Mouse (Mus musculus) midbrain, postnatal 0 days (tissue): Measurements from ENCODE around the gene Kalrn. TPM values are rescaled to one million over a fixed set of nuclear protein-coding genes. Genes with fewer than 3 reads are reported as not detected.

Source experiments
- ATAC-seq: fragments of 200-750 bp; cut with Nextera tagmentation; 2 replicates; pipeline ENCODE4 v1.8.0; 2017; ENCODE audit warnings: moderate number of reproducible peaks, mild to moderate bottlenecking, moderate TSS enrichment, moderate library complexity; ENCODE audit not compliant: low FRiP score
- DNase-seq: peaks from one replicate; pipeline ENCODE4 v3.0.0-alpha.2; 2015; ENCODE audit warnings: low spot score
- H3K27ac ChIP-seq: fragments of 300-500 bp; sonication (generic); 2 replicates; pipeline ENCODE4 v1.5.1; 2014; ENCODE audit warnings: low read depth, mild to moderate bottlenecking, low read length, mixed read lengths
- H3K27me3 ChIP-seq: fragments of 300-500 bp; sonication (generic); 2 replicates; pipeline ENCODE4 v1.6.1; 2014; ENCODE audit warnings: low read length, control low read depth, mixed read lengths; ENCODE audit not compliant: insufficient read depth
- H3K36me3 ChIP-seq: fragments of 300-500 bp; sonication (generic); 2 replicates; pipeline ENCODE4 v1.6.1; 2014; ENCODE audit warnings: low read length, control low read depth, mixed read lengths; ENCODE audit not compliant: insufficient read depth
- H3K4me1 ChIP-seq: fragments of 300-500 bp; sonication (generic); 2 replicates; pipeline ENCODE4 v1.6.1; 2014; ENCODE audit warnings: mild to moderate bottlenecking, control low read depth, antibody characterized with exemption, low read length, mixed read lengths; ENCODE audit not compliant: insufficient read depth
- H3K4me2 ChIP-seq: fragments of 300-500 bp; sonication (generic); 2 replicates; pipeline ENCODE4 v1.6.1; 2014; ENCODE audit warnings: low read depth, mild to moderate bottlenecking, low read length, mixed read lengths; ENCODE audit not compliant: poor library complexity, severe bottlenecking
- H3K4me3 ChIP-seq: fragments of 300-500 bp; sonication (generic); 2 replicates; pipeline ENCODE4 v1.5.1; 2014; ENCODE audit warnings: low read depth, mild to moderate bottlenecking, low read length, moderate library complexity
- H3K9ac ChIP-seq: fragments of 300-500 bp; sonication (generic); replicated peaks from 2 replicates; pipeline ENCODE4 v1.6.1; 2014; ENCODE audit warnings: mild to moderate bottlenecking, low read length, moderate library complexity, mixed read lengths; ENCODE audit not compliant: poor library complexity, severe bottlenecking
- H3K9me3 ChIP-seq: fragments of 300-500 bp; sonication (generic); 2 replicates; pipeline ENCODE4 v1.6.1; 2016; ENCODE audit warnings: low read length, control low read depth
- CTCF ChIP-seq: IDR thresholded peaks from 2 replicates; pipeline ENCODE4 v1.5.1; 2016; ENCODE audit warnings: antibody characterized with exemption, mild to moderate bottlenecking
- WGBS: fragments of 180-500 bp; shearing (Covaris S2); extraction: QIAGEN DNeasy Blood & Tissue Kit; methylation state at CpG from one replicate; pipeline ENCODE4 v1.1.7; 2014; 5-methylcytosine and 5-hydroxymethylcytosine counted together
- polyA plus RNA-seq: library from polyadenylated mRNA; unstranded; fragments of >200 nt; fragmentation: Nextera tagmentation; extraction: Ambion mirVana; gene quantifications from 2 replicates; pipeline ENCODE4 v1.2.1, GENCODE M21; 2015
- total RNA-seq: library from RNA; depleted of rRNA; stranded (reverse); fragments of >200 nt; gene quantifications from 2 replicates; pipeline ENCODE4 v1.2.3, GENCODE M21; 2014

Gene Kalrn
- total and polyA plus RNA-seq, 2 experiments from 2014 or later = 23.6 to 128 TPM

DNA sequence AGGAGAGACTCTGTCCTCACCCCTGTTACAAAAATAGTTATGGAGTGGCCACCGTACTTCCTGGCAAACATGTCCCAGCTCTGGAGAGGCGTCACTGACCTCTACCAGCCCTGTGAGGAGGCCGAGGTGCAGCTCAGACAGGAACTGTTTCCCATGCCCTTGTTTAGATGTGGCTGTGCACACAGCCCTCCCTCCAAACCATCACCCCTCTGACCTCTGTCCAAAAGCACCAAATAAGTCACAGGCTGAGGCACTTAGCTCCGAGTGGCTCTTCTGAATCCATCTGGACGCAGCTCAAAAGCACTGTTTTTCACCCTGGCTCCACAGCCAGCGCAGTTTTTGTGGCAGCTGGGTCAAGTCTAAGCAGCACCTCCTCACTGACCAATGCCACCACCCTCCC, 220.6 kb downstream of the Kalrn start:
- H3K27me3 ChIP-seq = no peaks in the 10 kb centered on the region
- no peak for ATAC-seq

DNA sequence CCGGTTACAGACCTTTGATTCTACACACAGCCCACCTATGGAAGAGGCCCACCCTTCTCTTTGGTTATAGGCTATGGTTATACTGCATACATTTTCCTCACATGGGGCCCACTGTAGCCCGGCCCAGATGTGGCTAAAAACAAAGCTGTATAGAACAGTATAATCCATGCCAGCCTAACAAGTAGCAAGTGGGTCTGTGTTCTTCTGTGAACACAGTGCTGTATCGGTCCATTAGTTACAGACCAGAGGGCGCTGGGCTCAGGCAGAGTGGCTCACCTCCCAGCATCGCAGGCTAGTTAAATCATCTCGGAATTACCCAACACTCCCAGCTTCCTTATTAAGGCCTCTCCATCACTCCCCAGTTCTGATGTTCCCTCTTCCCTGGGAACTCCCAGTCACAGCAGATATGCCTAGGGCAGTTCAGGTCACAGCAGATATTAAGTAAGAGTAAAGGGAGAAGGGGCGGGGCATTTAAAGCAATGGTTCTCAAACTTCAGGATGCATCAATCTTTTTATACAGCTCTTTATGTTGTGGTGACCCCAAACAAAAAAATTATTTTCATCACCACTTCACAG, 221.7 kb downstream of the Kalrn start:
- Histone ChIP-seq H3K4me1 (no peaks in the 10 kb centered on the region), H3K4me3 (no peak overlapping the region), H3K9ac (no peak overlapping the region), H3K27me3 (no peaks in the 10 kb centered on the region), H3K36me3 (no peaks in the 10 kb centered on the region), H3K4me2 (no peak overlapping the region), H3K27ac (no peak overlapping the region), H3K9me3 (no peaks in the 10 kb centered on the region)
- 84% methylated on average over 7 of the region's 7 CpGs for WGBS
- DNase-seq = no peak
- TF ChIP-seq CTCF = no peak
- no peak for ATAC-seq

More for the DNA sequence above, 220.6 kb downstream of the Kalrn start:
- Histone ChIP-seq H3K4me2 (no peak overlapping the region), H3K4me3 (no peak overlapping the region), H3K9me3 (no peaks in the 10 kb centered on the region), H3K4me1 (no peaks in the 10 kb centered on the region), H3K36me3 (0 out of 2 replicates have a peak, but pooled peaks cover 3% of the 10 kb centered on the region), H3K27ac (no peak overlapping the region), H3K9ac (no peak overlapping the region)
- WGBS = 65% methylated on average over 6 of the region's 6 CpGs
- no peak for DNase-seq
- TF ChIP-seq CTCF = no peak

GRCm38 (mm10) chr16:34347574-34347973, 225.8 kb downstream of the Kalrn start:
- WGBS = 67% methylated on average over 10 of the region's 10 CpGs
- no peak for TF ChIP-seq CTCF
- DNase-seq = no peak
- H3K4me2 ChIP-seq = no peak overlapping the region
- H3K4me3 ChIP-seq = no peak overlapping the region
- H3K9ac ChIP-seq = no peak overlapping the region
- no peaks in the 10 kb centered on the region for H3K27me3 ChIP-seq
- H3K4me1 ChIP-seq = 0 out of 2 replicates have a peak, but pooled peaks cover 4% of the 10 kb centered on the region
- ATAC-seq = no peak
- H3K36me3 ChIP-seq = no peaks in the 10 kb centered on the region
- no peaks in the 10 kb centered on the region for H3K9me3 ChIP-seq
- no peak overlapping the region for H3K27ac ChIP-seq

- no peaks in the 10 kb centered on the region for H3K36me3 ChIP-seq
- ATAC-seq = no peak
- WGBS = 91% methylated on average over 8 of the region's 8 CpGs
- 0 out of 2 replicates have a peak, but pooled peaks cover 4% of the 10 kb centered on the region for H3K4me1 ChIP-seq
- no peak overlapping the region for H3K4me3 ChIP-seq
- no peak overlapping the region for H3K9ac ChIP-seq
- no peak for DNase-seq
- H3K4me2 ChIP-seq = no peak overlapping the region
- no peaks in the 10 kb centered on the region for H3K27me3 ChIP-seq
- no peak for TF ChIP-seq CTCF
- H3K27ac ChIP-seq = no peak overlapping the region
- no peaks in the 10 kb centered on the region for H3K9me3 ChIP-seq
These were observed 228.1 kb downstream of the Kalrn start for GRCm38 (mm10) chr16:34344895-34345876.

DNA sequence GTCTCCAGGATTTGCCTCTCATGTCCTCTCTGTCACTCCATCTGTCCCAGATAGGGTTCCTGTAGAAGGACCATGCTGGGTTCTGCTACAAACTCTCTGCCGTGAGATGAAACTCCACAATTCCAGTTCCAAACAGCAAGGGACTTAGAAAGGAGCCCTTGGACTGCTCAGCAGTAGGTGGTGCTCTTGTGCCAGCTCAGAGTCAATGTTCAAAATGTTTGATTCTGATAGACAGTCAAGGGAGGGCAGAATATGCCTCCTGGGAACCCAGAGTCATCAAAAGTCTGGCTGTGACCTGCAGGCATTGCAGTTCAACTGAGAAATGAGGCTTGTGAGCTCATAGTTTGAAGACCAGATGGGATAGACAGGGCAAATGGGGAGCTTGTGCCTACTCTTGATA, 229.4 kb downstream of the Kalrn start:
- H3K27me3 ChIP-seq = no peaks in the 10 kb centered on the region
- peak; percentile 49; the same call in 1 of the 2 replicates for ATAC-seq
- no peak overlapping the region for H3K9ac ChIP-seq
- DNase-seq = peak; percentile 83
- H3K36me3 ChIP-seq = no peaks in the 10 kb centered on the region
- 33% methylated on average over 1 of the region's 1 CpGs for WGBS
- H3K4me3 ChIP-seq = no peak overlapping the region
- peaks cover 4% of the 10 kb centered on the region; the same call in 1 of the 2 replicates for H3K4me1 ChIP-seq
- H3K27ac ChIP-seq = no peak overlapping the region
- H3K9me3 ChIP-seq = no peaks in the 10 kb centered on the region
- no peak overlapping the region for H3K4me2 ChIP-seq
- peak; percentile 88 for TF ChIP-seq CTCF

DNA sequence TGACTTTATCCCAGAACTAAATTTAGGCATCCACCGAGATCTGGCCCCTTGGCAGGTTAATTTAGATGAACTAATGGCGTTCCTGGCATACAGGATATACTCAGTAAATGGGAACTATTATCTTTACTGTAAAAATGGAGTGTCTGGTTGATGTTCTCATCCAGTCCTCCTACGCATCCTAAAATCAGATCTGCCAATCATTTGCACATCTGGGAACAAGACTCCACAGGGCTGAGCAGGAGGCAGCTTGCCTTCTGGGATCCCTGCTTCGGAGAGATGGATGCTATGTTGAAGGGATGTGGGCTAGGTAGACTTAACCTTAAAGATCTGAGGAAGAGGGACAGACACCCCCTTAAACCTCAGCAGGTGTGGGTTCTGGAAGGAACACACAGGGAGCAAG, 230.2 kb downstream of the Kalrn start:
- Histone ChIP-seq H3K9ac (no peak overlapping the region), H3K36me3 (no peaks in the 10 kb centered on the region), H3K4me3 (no peak overlapping the region), H3K9me3 (no peaks in the 10 kb centered on the region), H3K4me2 (no peak overlapping the region), H3K27ac (no peak overlapping the region), H3K27me3 (no peaks in the 10 kb centered on the region), H3K4me1 (peaks cover 10% of the 10 kb centered on the region; the same call in 1 of the 2 replicates)
- no peak for TF ChIP-seq CTCF
- WGBS = 74% methylated on average over 4 of the region's 4 CpGs
- DNase-seq = no peak
- no peak for ATAC-seq
